Mouse (Mus musculus) heart, embryonic 15.5 days (tissue): ENCODE results near the gene Gm3448. TPM values are rescaled to one million over a fixed set of nuclear protein-coding genes. Genes with fewer than 3 reads are reported as not detected.

Source experiments
- ATAC-seq: fragments of 200-750 bp; cut with Nextera tagmentation; replicated peaks from 2 replicates; pipeline ENCODE4 v1.8.0; 2017; ENCODE audit warnings: low read depth, moderate TSS enrichment; ENCODE audit not compliant: insufficient number of reproducible peaks, insufficient read depth, low FRiP score
- H3K27ac ChIP-seq: fragments of 300-500 bp; sonication (generic); 2 replicates; pipeline ENCODE4 v1.5.1; 2015; ENCODE audit warnings: mild to moderate bottlenecking, inconsistent platforms
- H3K27me3 ChIP-seq: fragments of 300-500 bp; sonication (generic); 2 replicates; pipeline ENCODE4 v1.6.1; 2015; ENCODE audit warnings: inconsistent platforms
- H3K36me3 ChIP-seq: fragments of 300-500 bp; sonication (generic); 2 replicates; pipeline ENCODE4 v1.6.1; 2015; ENCODE audit warnings: mild to moderate bottlenecking, inconsistent platforms
- H3K4me1 ChIP-seq: fragments of 300-500 bp; sonication (generic); replicated peaks from 2 replicates; pipeline ENCODE4 v1.6.1; 2015; ENCODE audit warnings: inconsistent platforms
- H3K4me2 ChIP-seq: fragments of 300-500 bp; sonication (generic); 2 replicates; pipeline ENCODE4 v1.6.1; 2015; ENCODE audit warnings: inconsistent platforms, mild to moderate bottlenecking, moderate library complexity
- H3K4me3 ChIP-seq: fragments of 300-500 bp; sonication (generic); 2 replicates; pipeline ENCODE4 v1.5.1; 2015; ENCODE audit warnings: mild to moderate bottlenecking, inconsistent platforms
- H3K9ac ChIP-seq: fragments of 300-500 bp; sonication (generic); 2 replicates; pipeline ENCODE4 v1.6.1; 2015; ENCODE audit warnings: mild to moderate bottlenecking, inconsistent platforms
- H3K9me3 ChIP-seq: fragments of 300-500 bp; sonication (generic); replicated peaks from 2 replicates; pipeline ENCODE4 v1.6.1; 2016; ENCODE audit warnings: inconsistent platforms
- WGBS: fragments of 180-500 bp; shearing (Covaris S2); methylation state at CpG from one replicate; pipeline ENCODE4 v1.1.7; 2015; ENCODE audit warnings: mixed read lengths; 5-methylcytosine and 5-hydroxymethylcytosine counted together
- polyA plus RNA-seq: library from polyadenylated mRNA; unstranded; fragments of >200 nt; fragmentation: Nextera tagmentation; extraction: Ambion mirVana; gene quantifications from 2 replicates; pipeline ENCODE4 v1.2.1, GENCODE M21; 2015

Gene Gm3448
- polyA plus RNA-seq, 1 experiment from 2014 or later, result 2.1 TPM

GRCm38 (mm10) chr17:14949161-14949827 lies 92.0 kb downstream of the Gm3448 start:
- Histone ChIP-seq H3K27me3 (no peaks in the 10 kb centered on the region), H3K4me2 (no peak overlapping the region), H3K9me3 (no peaks in the 10 kb centered on the region), H3K36me3 (peaks cover 55% of the 10 kb centered on the region), H3K4me1 (peaks cover 11% of the 10 kb centered on the region), H3K27ac (no peak overlapping the region), H3K9ac (no peak overlapping the region), H3K4me3 (no peak overlapping the region)
- ATAC-seq, result no peak
- WGBS, result 82% methylated on average over 7 of the region's 7 CpGs

Other genes starting within 250 kb of the Gm3448 start
- gene Wdr27, start 98.4 kb downstream of the Gm3448 start, polyA plus RNA-seq, result 2.4 and 4.7 TPM in 2 replicates
- 28.9 and 30.9 TPM in 2 replicates for gene 1600012H06Rik, start 98.4 kb downstream of the Gm3448 start, polyA plus RNA-seq
- 21.2 and 28.1 TPM in 2 replicates for gene Phf10, start 80.3 kb downstream of the Gm3448 start, polyA plus RNA-seq
- gene 9030025P20Rik, start 63.1 kb downstream of the Gm3448 start, polyA plus RNA-seq, result 5.4 and 7.1 TPM in 2 replicates
- 0.94 TPM in 1 of 2 replicates, not detected in the other for gene Gm3417, start 62.7 kb downstream of the Gm3448 start, polyA plus RNA-seq
- 4.7 and 5.4 TPM in 2 replicates for gene Gm3435, start 31.4 kb downstream of the Gm3448 start, polyA plus RNA-seq
- gene Ermard, start 329 bp downstream of the Gm3448 start, polyA plus RNA-seq, result 51.9 and 64.6 TPM in 2 replicates
- 1.00 TPM in 1 of 2 replicates, not detected in the other for gene Tcte3, start within 50 bp of the Gm3448 start, polyA plus RNA-seq